Mouse (Mus musculus) left cerebral cortex, adult 18-20 months (tissue): ENCODE measurements around the gene Gm45208. TPM values are rescaled to one million over a fixed set of nuclear protein-coding genes. Genes with fewer than 3 reads are reported as not detected.
"Not testable (repeated sequence)": the region's sequence is repeated elsewhere in the genome, so short reads cannot be mapped to it uniquely, and the experiment has no call there.

ENCODE experiments used
- DNase-seq, 2 experiments: peaks; one replicate each; pipeline ENCODE4 v3.0.0; 2021 to 2022; ENCODE audit warnings: low spot score in 2 of 2, mixed read lengths in 1 of 2
- total RNA-seq, 2 experiments: library from RNA; stranded (reverse); gene quantifications; 2 replicates each; pipeline ENCODE4 v1.2.3; 2021

Gm45208 gene
- total RNA-seq, 2 experiments from 2014 or later, result 1.6 TPM; not detected in 1

DNA sequence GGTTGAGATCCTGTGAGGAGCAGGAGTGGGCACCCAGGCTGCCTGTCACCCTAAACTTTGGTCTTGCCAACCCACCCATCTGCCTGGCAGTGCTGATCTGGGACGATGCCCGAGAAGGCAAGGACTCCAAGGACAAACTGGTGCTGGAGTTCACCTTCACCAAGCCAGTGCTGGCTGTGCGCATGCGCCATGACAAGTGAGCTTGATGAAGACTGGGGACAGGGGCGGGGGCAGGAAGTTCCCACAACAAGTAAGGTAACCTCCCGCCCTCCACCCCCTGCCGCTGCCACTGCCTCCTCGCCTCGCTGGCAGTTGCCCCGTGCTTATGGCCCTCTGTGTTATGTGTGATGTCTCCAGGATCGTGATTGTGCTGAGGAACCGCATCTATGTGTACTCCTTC lies 3.8 kb downstream of the Gm45208 start:
- DNase-seq, result no peak

DNA sequence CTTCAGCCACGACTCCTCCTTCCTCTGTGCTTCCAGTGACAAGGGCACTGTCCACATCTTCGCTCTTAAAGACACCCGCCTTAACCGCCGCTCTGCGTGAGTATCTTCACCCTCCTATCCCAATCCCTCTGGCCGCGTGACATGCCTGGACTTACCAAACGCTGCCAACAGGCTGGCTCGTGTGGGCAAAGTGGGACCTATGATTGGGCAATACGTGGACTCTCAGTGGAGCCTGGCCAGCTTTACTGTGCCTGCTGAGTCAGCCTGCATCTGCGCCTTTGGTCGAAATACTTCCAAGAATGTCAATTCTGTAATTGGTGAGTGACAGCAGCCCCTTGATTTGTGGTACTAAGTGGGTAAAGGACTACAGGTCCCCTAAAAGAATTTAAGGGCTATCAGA lies 5.1 kb downstream of the Gm45208 start:
- no peak for DNase-seq

DNA sequence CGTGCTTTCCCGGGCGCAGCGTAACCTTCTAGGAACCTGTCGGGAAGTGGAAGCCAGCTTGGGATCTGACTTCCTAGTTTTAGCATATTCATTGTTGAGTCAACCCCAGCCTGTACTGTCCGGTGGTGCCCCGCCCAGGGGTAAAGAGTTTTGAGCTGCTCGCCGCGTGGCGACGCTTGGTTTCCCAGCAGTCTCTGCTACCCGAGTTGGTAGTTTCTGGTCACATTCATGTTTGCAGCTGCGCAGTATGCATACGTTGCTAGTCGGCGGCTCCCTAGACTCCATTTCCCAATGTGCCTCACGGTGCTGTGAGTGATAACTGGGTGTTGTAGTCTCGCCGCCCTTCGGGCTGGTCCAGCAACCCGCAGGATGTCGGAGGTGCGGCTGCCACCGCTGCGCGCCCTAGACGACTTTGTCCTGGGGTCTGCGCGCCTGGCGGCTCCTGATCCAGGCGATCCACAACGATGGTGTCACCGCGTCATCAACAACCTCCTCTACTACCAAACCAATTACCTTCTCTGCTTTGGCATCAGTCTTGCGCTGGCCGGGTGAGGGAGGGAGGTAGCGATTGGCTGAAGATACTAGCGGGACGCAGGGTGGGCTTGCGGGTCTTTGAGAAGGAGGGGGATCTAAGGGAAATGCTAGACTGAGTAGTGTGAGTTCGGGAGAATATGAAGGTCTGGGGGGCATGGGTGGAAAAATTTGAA lies 6.3 kb downstream of the Gm45208 start, which contains the start of gene Praf2:
Gene Praf2, plus strand, starts transcription at position 225 of the 707 bp plus-strand sequence.
- DNase-seq, result peak; percentile 75 to 87

DNA sequence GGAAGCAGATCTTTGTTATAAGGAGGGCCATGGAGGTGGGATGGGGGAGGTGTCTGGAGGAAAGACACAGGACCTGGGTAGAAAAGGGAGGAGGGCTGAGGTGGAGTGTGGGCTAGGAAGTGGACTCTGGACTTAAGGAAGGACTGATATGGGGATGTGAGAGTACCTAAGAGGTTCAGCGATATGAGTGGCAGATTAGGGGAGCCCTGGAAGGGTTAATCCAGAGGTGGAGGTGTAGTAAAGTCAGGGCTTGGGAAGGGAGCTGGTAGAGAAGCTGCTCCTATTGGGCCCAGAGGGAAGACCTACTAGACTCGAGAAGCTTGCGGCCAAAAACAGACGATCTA lies 6.8 kb downstream of the Gm45208 start:
- no peak for DNase-seq

DNA sequence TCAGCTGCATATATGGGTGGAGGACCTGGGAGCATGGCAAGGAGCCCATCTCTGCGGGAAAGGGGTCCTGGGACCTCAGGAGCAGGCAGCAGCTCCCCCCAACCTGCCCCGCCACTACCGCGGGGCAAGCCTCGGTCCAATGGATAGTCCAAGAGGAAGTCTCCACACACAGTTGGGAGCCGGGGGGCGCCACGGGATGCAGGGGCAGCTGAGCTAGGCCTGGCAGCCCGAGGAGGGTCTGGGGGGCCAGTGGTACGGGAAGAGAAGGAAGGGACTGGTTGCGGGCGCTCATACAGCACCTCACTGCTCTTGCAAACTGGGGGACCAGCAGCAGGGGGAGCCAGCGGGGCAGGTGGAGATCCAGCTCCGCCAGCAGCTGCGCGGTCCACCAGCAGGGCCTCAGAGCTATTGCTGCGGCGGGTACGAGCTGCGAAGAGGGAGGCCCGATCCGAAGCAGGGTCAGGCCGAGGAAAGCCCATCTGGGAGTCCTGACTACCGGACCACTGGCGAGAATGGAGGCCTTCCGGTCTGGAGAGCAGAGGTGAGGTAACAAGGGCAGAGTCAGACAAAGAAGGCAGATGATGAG lies 11.6 kb downstream of the Gm45208 start:
- peak; percentile 40 to 59 for DNase-seq

DNA sequence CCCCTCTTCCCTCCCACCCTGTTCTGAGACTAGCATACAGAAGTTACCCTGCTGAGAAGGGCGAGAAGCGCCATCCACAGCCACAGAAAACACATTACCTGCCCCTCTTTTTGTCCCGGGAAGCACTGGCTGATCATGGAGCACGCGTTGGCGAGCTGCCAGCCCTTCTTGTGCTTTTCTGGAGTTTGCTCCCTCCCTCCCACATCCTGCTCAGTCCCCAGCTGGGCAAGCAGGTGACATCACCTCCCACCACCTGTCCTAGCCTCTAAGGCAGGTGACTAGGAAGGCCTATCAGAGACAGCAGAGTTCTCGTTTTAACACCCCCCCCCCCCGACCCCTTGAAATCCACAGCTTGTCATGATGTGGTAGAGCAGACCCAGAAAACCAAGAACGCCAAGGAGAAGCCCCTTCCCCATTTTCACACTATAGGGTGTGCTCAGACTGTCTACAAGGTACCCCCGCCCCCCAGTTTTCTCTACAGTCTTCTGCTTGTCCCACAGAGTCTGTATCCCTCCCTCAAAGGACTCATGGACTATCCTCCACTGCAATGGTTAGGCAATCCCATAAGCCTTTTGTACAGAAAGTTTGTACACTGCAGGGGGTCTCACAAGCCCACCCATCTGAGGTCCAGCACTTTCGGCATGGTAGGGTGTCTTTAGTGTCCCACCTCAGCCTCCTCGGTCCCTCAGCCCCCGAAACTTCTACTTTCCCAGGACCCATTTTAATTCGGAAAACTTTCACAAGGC lies 17.5 kb downstream of the Gm45208 start:
- DNase-seq, result peak in 1 of 2 experiments; percentile 23

DNA sequence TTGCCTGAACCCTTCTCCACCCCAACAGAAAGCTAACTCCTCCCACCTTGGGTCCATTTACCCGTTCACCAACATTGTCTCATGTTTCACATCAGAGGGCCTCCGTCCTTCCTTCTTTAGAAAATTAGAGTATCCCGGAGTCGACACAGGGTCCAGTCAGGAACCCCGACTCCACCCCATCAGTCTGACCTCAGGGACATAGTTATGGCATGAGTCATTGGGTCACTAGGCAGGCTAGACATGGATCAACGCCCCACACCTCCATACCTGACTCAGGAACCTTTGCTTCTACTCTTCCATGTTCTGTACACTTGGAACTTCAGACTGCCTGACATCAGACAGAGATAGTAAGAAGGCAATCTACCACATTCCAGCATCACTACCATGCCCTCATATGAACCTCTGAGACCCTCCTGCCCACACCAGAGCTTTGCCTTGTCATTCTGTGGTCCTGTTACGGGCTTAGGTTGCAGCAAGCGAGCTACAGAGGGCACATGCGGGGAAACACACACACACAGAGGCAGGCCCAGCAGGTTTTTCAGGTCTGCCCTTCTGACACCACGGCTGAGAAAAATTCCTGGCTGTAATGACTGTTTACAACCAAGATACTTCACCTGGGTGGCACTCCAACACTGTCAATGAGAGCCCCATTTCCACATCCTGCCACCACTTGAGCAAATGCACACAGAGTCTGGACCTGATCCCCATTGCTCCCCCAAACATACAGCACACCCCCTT lies 18.2 kb downstream of the Gm45208 start:
- no peak for DNase-seq

DNA sequence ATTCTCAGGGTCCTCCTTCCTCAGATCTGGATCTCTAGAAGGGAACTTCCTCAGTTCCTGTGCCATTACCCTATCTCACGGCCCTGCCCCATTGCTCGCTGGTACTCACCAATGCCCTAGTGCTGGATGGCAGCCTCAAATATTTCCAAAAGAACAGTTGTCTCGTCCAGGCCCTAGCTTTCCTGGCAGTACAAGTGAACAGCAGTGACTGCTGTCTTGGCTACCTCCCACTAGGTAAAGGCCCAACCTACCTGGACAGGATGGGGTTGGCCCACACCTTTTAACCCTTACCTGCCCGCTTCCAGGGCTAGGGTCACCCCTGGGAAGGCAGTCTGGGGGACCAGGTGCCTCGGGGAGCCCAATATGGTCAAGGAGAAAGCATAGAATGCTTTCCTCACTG lies 19.1 kb downstream of the Gm45208 start:
- no peak for DNase-seq

DNA sequence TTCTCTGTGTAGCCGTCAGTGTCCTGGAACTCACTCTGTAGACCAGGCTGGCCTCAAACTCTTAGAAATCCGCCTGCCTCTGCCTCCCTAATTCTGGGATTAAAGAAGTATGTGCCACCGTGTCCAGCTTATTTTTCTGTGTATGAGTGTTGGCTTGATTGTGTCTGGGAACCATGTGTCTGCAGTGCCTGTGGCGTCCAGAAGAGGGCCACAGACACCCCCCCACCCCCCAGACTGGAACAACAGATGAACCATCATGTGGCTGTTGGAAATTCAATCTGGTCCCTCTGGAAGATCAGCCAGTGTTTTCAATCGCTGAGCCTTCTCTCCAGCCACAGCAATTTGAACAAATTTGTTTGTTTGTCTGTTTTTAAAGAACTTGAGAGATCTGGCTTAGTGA lies 21.4 kb downstream of the Gm45208 start:
- DNase-seq, result no peak

DNA sequence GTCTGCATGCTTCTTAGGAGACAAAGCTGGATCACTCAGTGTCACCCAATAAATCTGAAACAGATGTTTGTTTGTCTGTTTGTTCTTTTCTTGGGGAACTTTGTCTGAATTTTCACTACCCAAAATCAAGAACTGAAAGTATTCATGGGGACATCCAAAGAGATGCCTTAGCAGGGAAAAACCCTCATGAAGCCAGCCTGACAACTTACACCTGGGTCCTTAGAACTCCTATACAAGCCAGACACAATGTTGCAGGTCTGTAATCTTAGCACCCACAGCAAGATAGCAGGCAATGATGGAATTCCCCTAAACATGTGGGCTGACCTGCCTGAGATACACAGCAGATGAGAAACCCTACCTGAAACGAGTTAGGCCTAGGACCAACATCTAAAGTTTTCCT lies 22.9 kb downstream of the Gm45208 start:
- DNase-seq, result no peak

DNA sequence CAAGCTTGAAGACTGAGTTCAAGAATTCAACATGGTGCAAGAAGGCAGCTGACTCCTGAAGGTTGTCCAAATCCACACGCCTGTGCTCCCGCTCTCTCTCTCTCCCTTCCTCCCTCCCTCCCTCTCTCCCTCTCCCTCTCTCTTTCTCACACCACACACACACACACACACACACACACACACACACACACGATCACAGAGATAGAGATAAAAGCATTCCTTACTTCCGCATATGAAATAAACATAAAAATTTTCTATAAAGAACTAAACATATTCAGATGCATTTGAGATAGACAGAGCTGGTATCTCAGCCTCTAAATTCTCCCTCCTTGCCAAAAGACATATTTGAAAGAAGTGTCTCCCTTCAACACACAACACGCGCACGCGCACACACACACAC lies 23.4 kb downstream of the Gm45208 start:
- DNase-seq, result no peak

DNA sequence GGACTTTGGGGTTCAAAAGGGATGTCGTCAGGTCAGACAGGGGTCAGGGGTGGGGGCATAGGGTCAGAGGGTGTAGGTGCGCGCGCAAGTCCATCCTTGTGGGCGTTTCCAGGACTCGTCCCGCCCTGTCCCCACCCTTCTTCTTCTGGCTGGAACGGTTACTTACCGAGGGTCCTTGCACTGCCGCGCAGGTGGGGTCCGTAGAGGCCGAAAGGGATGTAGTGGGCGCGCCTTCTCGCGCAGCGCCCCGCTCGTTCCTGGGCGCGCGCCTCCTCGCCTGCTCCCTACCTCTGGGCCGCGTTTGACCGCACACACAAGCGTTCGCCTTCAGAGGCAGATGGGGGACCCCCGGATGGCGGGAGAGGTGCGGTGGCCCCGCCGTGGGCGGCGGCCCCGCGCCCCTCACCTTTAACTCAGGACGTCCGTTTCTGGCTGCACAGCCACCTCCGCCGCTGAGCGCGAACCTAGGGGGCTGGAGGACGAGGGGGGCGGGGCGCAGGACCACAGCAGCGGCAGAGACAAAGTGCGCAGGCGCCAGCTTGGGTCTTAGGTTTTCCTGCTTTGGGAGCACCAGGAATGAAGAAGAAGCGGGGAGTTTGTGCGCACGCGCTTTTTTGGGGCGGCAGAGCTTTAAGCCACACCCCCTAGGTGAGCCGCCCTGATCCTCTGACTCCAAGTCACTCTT lies 28.5 kb downstream of the Gm45208 start, which contains the start of gene Ccdc120:
Gene Ccdc120, minus strand, starts transcription at position 474 of the 685 bp plus-strand sequence.
- peak; percentile 68 to 70 for DNase-seq

DNA sequence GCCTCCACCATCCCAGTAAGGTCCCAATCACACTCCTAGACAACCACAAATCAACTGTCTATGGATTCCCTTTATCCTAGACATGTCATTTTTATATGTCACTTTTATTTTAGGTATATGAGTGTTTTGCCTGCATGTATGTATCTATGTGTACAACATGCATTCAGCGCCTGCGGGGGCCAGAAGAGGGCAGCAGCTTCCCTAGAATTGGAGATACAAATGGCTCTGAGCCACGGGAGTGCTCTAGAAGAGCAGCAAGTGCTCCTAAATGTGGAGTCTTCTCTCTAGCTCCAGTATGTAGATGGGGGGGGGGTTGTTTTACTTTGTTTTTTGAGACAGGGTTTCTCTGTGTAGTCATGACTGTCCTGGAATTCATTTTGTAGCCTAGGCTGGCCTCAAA lies 31.6 kb downstream of the Gm45208 start:
- not testable (repeated sequence) for DNase-seq

DNA sequence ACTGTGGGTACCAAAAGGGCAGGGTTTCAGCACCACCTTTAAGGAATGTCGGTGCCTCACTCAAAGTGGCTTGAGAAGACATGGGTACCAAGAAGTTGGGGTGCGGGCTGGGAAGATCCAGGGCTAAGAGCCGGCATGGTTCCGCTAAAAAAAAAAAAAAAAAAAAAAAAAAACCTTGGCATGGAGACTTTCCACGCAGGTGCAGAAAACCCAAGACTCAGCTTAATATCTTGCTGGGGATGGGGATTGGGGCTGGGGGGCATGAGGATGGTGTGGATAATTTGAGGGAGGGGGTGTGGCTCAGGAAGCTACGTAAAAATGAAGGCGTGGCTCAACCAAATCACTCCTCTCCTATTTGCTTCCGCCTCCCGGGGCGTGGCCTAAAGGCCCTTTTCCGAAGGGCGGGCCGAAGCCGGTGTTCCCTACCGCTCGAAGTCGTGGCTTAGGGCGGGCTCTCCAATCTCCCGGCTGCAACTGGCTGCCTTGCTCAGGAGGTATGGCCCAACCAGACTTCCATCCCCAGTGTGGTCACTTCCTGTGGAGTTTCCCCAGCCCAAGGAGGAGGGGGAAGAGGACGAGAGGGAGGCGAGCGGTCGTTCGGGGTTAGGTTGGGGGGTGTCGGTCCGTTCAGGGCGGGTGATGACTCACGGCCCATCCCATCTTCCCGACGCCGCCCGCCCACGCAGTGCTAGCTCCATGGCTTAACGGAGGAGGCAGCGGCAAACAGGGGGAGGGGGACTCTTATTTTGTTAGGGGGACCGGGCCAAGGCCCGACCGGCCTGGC lies 40.3 kb downstream of the Gm45208 start, which contains the start of gene Tfe3:
Gene Tfe3, plus strand, starts transcription at position 424 of the 784 bp plus-strand sequence.
- DNase-seq, result peak; percentile 83 to 90

DNA sequence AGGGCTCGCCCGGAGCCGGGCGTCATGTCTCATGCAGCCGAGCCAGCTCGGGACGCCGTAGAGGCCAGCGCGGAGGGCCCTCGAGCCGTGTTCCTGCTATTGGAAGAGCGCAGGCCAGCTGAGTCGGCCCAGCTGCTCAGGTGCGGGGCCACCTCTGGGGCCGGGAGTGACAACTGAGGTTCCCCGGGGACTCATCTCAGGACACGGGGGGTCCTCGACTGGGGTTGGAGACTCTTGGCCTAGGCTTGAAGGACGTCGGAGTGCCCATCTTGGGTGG lies 40.8 kb downstream of the Gm45208 start:
- DNase-seq, result no peak

DNA sequence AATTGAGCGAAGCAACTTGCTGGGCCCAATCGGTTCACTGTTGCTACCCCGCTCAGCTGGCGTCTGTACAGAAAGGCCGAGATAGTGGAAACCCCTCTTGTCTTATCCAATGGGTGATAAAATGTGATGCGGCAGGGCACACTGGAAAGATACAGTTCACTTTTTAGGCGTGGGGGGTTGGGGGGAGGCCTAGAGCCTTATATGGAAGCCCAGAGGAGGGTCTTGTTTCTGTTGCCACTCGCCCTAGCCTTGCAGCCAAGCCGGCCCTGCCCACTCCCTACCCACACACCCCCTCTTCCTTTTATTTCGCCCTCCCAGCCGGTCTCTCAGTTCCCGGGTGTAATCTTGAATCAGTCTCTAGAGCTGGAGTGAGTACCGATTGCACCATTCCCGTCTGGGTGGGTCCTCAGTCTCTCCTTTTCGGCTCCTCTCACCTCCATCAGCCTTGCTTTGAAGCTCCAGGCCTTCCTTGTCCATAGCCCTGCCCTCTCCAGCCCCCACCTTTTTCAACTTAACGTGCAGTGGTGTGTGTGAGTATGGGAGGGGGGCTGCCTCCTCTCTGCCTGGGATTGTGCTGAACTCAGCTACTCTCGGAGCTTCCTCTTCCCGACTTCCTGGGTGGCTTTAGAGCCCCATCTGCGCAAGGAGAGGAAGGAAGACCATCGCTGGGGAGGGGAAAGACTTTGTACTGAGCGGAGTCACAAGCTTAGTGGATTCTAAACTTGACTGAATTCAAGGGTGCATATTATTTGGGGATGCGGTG lies 41.8 kb downstream of the Gm45208 start:
- no peak for DNase-seq

DNA sequence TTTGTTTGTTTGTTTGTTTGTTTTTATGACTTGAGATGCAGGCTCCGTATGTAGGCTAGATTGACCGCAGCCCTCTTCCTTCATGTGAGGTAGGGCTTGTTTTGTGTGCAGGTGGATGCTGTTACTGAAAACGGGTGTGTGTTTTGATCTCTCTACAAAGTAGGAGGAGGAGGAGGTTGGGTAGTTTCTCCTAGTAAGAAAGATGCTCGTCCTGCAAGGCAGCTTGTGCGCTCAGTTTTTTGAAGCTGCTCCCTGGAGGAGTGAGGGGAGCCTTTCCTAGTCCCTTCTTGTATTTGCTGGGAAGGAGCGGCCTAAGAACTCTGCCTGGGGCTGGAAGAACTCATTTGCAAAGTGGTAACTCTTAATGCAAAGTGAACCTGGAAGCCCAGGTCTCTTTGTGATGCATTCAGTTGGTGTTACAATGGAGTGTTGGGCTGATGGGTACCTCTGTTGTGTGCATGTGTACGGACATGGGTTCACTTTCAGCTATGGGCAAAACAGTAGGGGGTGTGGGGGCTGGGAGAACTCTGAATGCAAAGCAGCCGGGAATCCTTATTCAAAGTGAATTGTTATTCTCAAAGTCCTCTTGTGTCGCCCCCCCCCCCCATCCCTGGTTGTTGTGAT lies 42.7 kb downstream of the Gm45208 start:
- no peak for DNase-seq

DNA sequence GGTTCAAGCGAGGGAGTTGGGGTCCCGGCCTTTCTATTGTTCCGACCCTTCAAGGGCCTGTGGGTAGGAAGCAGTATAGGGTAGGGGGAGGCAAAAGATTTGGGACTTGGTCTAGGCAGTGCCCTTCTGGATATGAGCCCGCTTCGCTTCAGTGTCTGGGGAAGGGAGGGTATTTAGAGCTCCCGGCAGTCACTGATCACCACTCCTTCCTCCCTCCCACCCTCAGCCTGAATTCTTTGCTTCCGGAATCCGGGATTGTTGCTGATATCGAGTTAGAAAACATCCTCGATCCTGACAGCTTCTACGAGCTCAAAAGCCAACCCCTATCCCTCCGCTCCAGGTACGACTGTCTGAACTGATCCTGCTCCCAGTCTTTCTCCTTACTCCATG lies 43.2 kb downstream of the Gm45208 start:
- no peak for DNase-seq

DNA sequence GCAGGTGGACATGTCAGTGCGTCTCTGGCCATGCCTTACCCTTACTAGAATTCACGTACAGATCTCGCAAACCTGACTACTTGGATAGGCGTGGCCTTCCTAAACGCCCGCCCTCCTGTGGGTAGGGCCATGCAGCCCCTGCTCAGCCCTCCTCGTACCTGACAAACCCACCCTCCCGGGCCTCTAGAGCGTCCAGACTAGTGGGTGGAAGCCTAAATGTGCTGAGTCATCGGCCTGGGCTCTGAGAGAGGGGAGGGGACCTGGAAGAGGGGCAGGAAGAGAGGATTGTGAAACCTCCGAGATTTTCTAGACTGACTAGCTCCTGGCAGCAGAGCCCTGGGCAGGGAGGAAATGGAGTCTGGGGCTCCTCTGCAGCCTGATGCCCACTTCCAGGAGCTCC lies 43.7 kb downstream of the Gm45208 start:
- peak; percentile 19 for DNase-seq
